Mouse (Mus musculus): ENCODE measurements around the gene 1700024G13Rik. TPM values are rescaled to one million over a fixed set of nuclear protein-coding genes. Genes with fewer than 3 reads are reported as not detected.

Gene 1700024G13Rik
- total RNA-seq, 2 experiments from 2014 or later, result not detected

DNA sequence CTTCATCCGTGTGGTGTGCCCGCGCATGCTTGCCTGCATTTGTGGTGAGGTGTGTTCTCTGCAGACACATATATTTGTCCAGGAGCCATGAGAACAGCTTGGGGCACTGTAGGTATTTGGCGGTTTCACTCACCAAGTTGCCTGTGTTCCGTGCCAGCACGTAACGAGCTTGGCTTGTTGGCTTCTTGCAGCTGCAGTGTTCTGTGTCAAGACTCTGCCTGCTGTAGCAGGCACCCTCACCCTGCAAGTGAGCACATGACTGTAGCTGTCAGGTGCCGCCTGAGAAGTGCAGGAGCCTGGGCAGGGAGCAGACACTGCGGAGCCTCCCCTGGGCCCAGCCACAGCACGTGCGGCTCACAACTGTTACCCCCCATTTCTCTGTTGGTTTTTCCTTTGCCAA is 51.6 kb downstream of the 1700024G13Rik start:
- intact Hi-C loops (cut with DNase I), result no loop called here

DNA sequence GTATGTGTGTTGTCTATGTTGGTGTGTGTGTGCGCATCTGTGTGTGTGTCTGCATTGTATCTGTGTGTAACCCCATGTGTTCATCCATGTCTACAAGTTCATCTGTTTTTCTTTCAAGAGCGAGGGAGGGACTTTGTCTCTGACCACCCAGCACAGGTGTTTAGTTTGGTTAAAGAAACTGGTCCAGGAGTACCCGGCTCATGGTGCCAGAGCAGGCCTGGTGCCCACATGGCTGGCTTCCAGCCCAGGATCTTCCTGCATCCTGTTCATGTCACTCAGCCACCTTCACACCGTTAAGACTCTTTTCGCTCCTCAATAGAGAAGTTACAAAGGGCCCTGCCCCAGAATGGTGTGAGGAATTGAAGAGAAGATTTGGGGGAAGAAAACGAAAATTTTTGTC is 52.2 kb downstream of the 1700024G13Rik start:
- intact Hi-C loops (cut with DNase I), result no loop called here
- DNase-seq (ENCODE audit: extremely low spot score in 1 of 2, low spot score in 2 of 2), result no peak

More for the DNA sequence above, 51.6 kb downstream of the 1700024G13Rik start:
- no peak for DNase-seq (ENCODE audit: extremely low spot score in 1 of 2, low spot score in 2 of 2)

DNA sequence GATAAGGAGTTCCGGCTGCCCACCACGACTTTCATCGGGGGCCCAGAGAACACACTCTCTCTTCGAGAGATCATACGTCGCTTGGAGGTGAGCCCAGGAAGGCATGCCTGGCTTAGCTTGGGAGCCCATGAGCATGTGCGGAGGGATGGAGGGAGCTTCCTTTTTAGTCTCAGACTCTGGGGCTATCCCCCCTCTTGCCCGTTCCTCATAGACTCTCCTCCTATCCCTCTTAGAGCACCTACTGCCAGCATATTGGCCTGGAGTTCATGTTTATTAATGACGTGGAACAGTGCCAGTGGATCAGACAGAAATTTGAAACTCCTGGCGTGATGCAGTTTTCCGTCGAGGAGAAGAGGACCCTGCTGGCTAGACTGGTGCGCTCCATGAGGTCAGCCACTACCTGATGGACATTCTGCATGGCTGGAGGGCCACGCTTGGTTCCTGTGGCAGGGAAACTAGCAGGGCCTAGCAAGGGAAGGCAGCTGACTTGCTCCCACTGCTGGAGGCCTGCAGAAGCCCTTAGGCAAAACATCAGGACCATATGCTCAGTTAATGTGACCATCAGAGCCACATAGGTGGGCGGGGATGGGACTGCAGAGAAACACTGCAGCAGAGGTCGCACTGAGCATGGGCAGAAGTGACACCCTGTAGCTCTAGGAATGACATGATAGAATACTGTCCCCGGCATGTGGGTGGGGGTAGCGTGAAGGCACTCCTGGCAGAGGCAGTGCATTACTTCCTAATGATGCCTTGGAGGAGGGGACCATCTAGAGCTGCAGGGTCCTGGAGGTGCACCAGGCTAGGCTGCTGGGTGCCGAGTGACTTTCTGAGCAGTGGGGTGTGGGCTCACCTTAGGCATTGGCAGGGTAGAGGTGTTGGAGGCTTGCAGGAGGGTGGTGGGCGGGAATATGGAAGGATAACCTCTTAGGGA is 55.4 kb downstream of the 1700024G13Rik start:
- no peak for DNase-seq (ENCODE audit: extremely low spot score in 1 of 2, low spot score in 2 of 2)
- intact Hi-C loops (cut with DNase I), result no loop called here

DNA sequence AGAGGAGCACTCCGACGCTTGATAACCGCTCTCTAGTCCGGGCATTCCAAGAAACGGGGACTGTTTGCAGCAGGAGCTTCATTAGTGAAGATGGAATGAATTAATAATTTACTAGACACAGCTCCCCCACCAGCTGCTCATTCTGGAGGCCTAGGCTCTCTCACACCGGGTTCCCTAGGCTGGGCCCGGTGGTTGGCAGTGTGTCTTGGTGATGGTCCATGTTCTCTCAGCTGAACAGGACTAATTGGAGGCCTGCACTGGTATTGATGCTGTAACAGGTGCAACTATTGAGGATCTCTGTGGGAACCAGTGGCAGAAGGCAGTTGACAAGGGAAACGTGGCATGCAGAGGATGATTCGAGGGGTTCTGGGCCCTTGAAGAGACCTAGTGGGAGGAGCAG is 60.8 kb downstream of the 1700024G13Rik start:
- intact Hi-C loops (cut with DNase I), result no loop called here
- no peak for DNase-seq (ENCODE audit: extremely low spot score in 1 of 2, low spot score in 2 of 2)

Other genes with a start within 250 kb of the 1700024G13Rik start
- not detected for gene Msmb, start 246.4 kb downstream of the 1700024G13Rik start, total RNA-seq (2021)
- 100 to 1,000 TPM; 121 to 130 TPM for gene Ncoa4, start 228.5 kb downstream of the 1700024G13Rik start, total RNA-seq (2021)
- gene Timm23, start 186.5 kb downstream of the 1700024G13Rik start, total RNA-seq (2021), result 10 to 100 TPM; 62.1 to 75.7 TPM
- gene Parg, start 186.4 kb downstream of the 1700024G13Rik start, total RNA-seq (2021), result 10 to 100 TPM; 36.8 to 38.4 TPM
- 10 to 100 TPM; 55.3 to 63.5 TPM for gene Ogdhl, start 66.4 kb downstream of the 1700024G13Rik start, total RNA-seq (2021)
- 1 to 10 TPM; 1.1 to 1.9 TPM for gene Slc18a3, start 76.5 kb upstream of the 1700024G13Rik start, total RNA-seq (2021)
- 1 to 10 TPM in 1 of 2 experiments, under 1 TPM in 1; 0.63 to 1.1 TPM for gene Chat, start 77.6 kb upstream of the 1700024G13Rik start, total RNA-seq (2021)
- gene Ercc6, start 125.1 kb upstream of the 1700024G13Rik start, total RNA-seq (2021), result 10 to 100 TPM; 16.7 to 18.9 TPM
- not detected for gene Prrxl1, start 211.0 kb upstream of the 1700024G13Rik start, total RNA-seq (2021)

All from left cerebral cortex, postnatal 10 days (tissue).